Mouse (Mus musculus): ENCODE data around the gene Smndc1.
"Not testable (repeated sequence)": the region's sequence is repeated elsewhere in the genome, so short reads cannot be mapped to it uniquely, and the experiment has no call there.

Smndc1 gene

GRCm38 (mm10) chr19:53412149-53412848 is 21.9 kb upstream of the Smndc1 start:
- DNase-seq: no peak

- no peak for DNase-seq
These were observed 19.4 kb upstream of the Smndc1 start for GRCm38 (mm10) chr19:53409663-53410307.

GRCm38 (mm10) chr19:53408398-53408797 is 18.0 kb upstream of the Smndc1 start:
- DNase-seq: no peak

GRCm38 (mm10) chr19:53407350-53407749 is 17.0 kb upstream of the Smndc1 start:
- DNase-seq: no peak

- DNase-seq: no peak
These were observed 15.4 kb upstream of the Smndc1 start for GRCm38 (mm10) chr19:53405810-53406209.

GRCm38 (mm10) chr19:53404837-53405356 is 14.5 kb upstream of the Smndc1 start:
- DNase-seq: no peak

- DNase-seq: no peak
These were observed 13.9 kb upstream of the Smndc1 start for GRCm38 (mm10) chr19:53404219-53404836.

GRCm38 (mm10) chr19:53402741-53403432 is 12.5 kb upstream of the Smndc1 start:
- DNase-seq: no peak

GRCm38 (mm10) chr19:53400332-53401110 is 10.1 kb upstream of the Smndc1 start:
- no peak for DNase-seq

- no peak for DNase-seq
These were observed 8.8 kb upstream of the Smndc1 start for GRCm38 (mm10) chr19:53399213-53399612.

GRCm38 (mm10) chr19:53397451-53398233 is 7.3 kb upstream of the Smndc1 start:
- DNase-seq: no peak

- not testable (repeated sequence) for DNase-seq
These were observed 5.4 kb upstream of the Smndc1 start for GRCm38 (mm10) chr19:53395805-53396204.

GRCm38 (mm10) chr19:53394956-53395355 is 4.6 kb upstream of the Smndc1 start:
- DNase-seq: not testable (repeated sequence)

- DNase-seq: peak in 1 of 2 experiments; percentile 54
These were observed 4.2 kb upstream of the Smndc1 start for GRCm38 (mm10) chr19:53394552-53394951.

GRCm38 (mm10) chr19:53393646-53394045 is 3.3 kb upstream of the Smndc1 start:
- DNase-seq: no peak

GRCm38 (mm10) chr19:53392781-53393343 is 2.5 kb upstream of the Smndc1 start:
- no peak for DNase-seq

GRCm38 (mm10) chr19:53391787-53392186 is 1.4 kb upstream of the Smndc1 start:
- no peak for DNase-seq

- DNase-seq: no peak
These were observed 1.0 kb upstream of the Smndc1 start for GRCm38 (mm10) chr19:53391386-53391785.

GRCm38 (mm10) chr19:53389851-53390431 is 437 bp downstream of the Smndc1 start:
- DNase-seq: no peak

GRCm38 (mm10) chr19:53389417-53389816 is 961 bp downstream of the Smndc1 start:
- no peak for DNase-seq

GRCm38 (mm10) chr19:53383336-53383735 is 7.0 kb downstream of the Smndc1 start:
- no peak for DNase-seq
